ENCODE assay signal across 15 mouse cellular contexts in genomic region chr14:36971211-36971610, GRCm38 (mm10).
"Had no signal": no experiment of that assay in that cellular context is flagged by ENCODE, and none has a peak within 500 bp of the region (broad histone marks: within the 10 kb centered on the region; RNA-seq: fewer than 3 reads in every experiment).

No protein-coding gene starts in this region.

- H3K9me3 ChIP-seq: limb, embryonic 12.5 days; liver, embryonic 13.5 days; midbrain, embryonic 10.5 days; stomach, embryonic 15.5 days had no signal

- H3K27ac ChIP-seq: hindbrain, embryonic 14.5 days; limb, embryonic 12.5 days; liver, embryonic 13.5 days; midbrain, embryonic 10.5 days; stomach, embryonic 15.5 days had no signal

- H3K9ac ChIP-seq: hindbrain, embryonic 14.5 days; limb, embryonic 12.5 days; liver, embryonic 13.5 days; stomach, embryonic 15.5 days had no signal

- H3K36me3 ChIP-seq: limb, embryonic 12.5 days; liver, embryonic 13.5 days; midbrain, embryonic 10.5 days; stomach, embryonic 15.5 days had no signal

- H3K4me3 ChIP-seq: limb, embryonic 12.5 days; liver, embryonic 13.5 days; midbrain, embryonic 10.5 days; myocyte; stomach, embryonic 15.5 days had no signal

- ATAC-seq: intestine, embryonic 16.5 days; lung, postnatal 0 days had no signal

- DNase-seq: liver, embryonic 13.5 days; lung, adult 2 months; lung, postnatal 4 days; midbrain, embryonic 14.5 days; retina, postnatal 1 day; right cerebral cortex, postnatal 4 days; thymus, adult 2 months; thymus, postnatal 25 days had no signal

- H3K4me2 ChIP-seq: hindbrain, embryonic 14.5 days; limb, embryonic 12.5 days; liver, embryonic 13.5 days; stomach, embryonic 15.5 days had no signal

- H3K27me3 ChIP-seq: limb, embryonic 12.5 days; liver, embryonic 13.5 days; stomach, embryonic 15.5 days had no signal
